Mouse (Mus musculus): ENCODE data around the gene Cadm4. TPM values are rescaled to one million over a fixed set of nuclear protein-coding genes. Genes with fewer than 3 reads are reported as not detected.
"Not testable (repeated sequence)": the region's sequence is repeated elsewhere in the genome, so short reads cannot be mapped to it uniquely, and the experiment has no call there.

The Cadm4 gene
- polyA plus RNA-seq, 1 experiment from 2014 or later: 0.83 TPM

- peak; percentile 41 for DNase-seq (ENCODE audit: low spot score)
Observed at GRCm38 (mm10) chr7:24500929-24501328, 19.1 kb downstream of the Cadm4 start.

GRCm38 (mm10) chr7:24501492-24501891 lies 19.7 kb downstream of the Cadm4 start:
- DNase-seq (ENCODE audit: low spot score): no peak

GRCm38 (mm10) chr7:24504004-24504403 lies 22.2 kb downstream of the Cadm4 start:
- no peak for DNase-seq (ENCODE audit: low spot score)

GRCm38 (mm10) chr7:24504868-24505267 lies 23.0 kb downstream of the Cadm4 start:
- DNase-seq (ENCODE audit: low spot score): no peak

- no peak for DNase-seq (ENCODE audit: low spot score)
Observed at GRCm38 (mm10) chr7:24505447-24506064, 23.7 kb downstream of the Cadm4 start.

- no peak for DNase-seq (ENCODE audit: low spot score)
Observed at GRCm38 (mm10) chr7:24506065-24506459, 24.2 kb downstream of the Cadm4 start.

- DNase-seq (ENCODE audit: low spot score): no peak
Observed at GRCm38 (mm10) chr7:24506476-24506837, 24.6 kb downstream of the Cadm4 start.

GRCm38 (mm10) chr7:24506838-24507725 lies 25.3 kb downstream of the Cadm4 start, which contains the start of gene Zfp428:
Zfp428 (plus strand) TSS chr7:24507006.
- DNase-seq (ENCODE audit: low spot score): peak; percentile 57

- no peak for DNase-seq (ENCODE audit: low spot score)
Observed at GRCm38 (mm10) chr7:24507726-24508114, 25.9 kb downstream of the Cadm4 start.

GRCm38 (mm10) chr7:24512355-24512754 lies 30.5 kb downstream of the Cadm4 start, which contains the start of gene AC161166.1:
AC161166.1 (minus strand) TSS chr7:24512455.
- no peak for DNase-seq (ENCODE audit: low spot score)

GRCm38 (mm10) chr7:24516319-24516718 lies 34.5 kb downstream of the Cadm4 start:
- DNase-seq (ENCODE audit: low spot score): not testable (repeated sequence)

GRCm38 (mm10) chr7:24517077-24517476 lies 35.3 kb downstream of the Cadm4 start:
- no peak for DNase-seq (ENCODE audit: low spot score)

GRCm38 (mm10) chr7:24517654-24518053 lies 35.8 kb downstream of the Cadm4 start:
- DNase-seq (ENCODE audit: low spot score): no peak

GRCm38 (mm10) chr7:24519130-24519529 lies 37.3 kb downstream of the Cadm4 start:
- DNase-seq (ENCODE audit: low spot score): no peak

GRCm38 (mm10) chr7:24520054-24520453 lies 38.2 kb downstream of the Cadm4 start:
- not testable (repeated sequence) for DNase-seq (ENCODE audit: low spot score)

- DNase-seq (ENCODE audit: low spot score): no peak
Observed at GRCm38 (mm10) chr7:24522805-24523204, 41.0 kb downstream of the Cadm4 start.

GRCm38 (mm10) chr7:24523723-24524122 lies 41.9 kb downstream of the Cadm4 start:
- no peak for DNase-seq (ENCODE audit: low spot score)

- no peak for DNase-seq (ENCODE audit: low spot score)
Observed at GRCm38 (mm10) chr7:24524978-24525377, 43.2 kb downstream of the Cadm4 start.

- DNase-seq (ENCODE audit: low spot score): no peak
Observed at GRCm38 (mm10) chr7:24525686-24526420, 44.0 kb downstream of the Cadm4 start.

GRCm38 (mm10) chr7:24528861-24529260 lies 47.0 kb downstream of the Cadm4 start:
- no peak for DNase-seq (ENCODE audit: low spot score)

GRCm38 (mm10) chr7:24529580-24529979 lies 47.8 kb downstream of the Cadm4 start:
- no peak for DNase-seq (ENCODE audit: low spot score)
